Mouse (Mus musculus): ENCODE results near the gene Inpp1.

The Inpp1 gene

DNA sequence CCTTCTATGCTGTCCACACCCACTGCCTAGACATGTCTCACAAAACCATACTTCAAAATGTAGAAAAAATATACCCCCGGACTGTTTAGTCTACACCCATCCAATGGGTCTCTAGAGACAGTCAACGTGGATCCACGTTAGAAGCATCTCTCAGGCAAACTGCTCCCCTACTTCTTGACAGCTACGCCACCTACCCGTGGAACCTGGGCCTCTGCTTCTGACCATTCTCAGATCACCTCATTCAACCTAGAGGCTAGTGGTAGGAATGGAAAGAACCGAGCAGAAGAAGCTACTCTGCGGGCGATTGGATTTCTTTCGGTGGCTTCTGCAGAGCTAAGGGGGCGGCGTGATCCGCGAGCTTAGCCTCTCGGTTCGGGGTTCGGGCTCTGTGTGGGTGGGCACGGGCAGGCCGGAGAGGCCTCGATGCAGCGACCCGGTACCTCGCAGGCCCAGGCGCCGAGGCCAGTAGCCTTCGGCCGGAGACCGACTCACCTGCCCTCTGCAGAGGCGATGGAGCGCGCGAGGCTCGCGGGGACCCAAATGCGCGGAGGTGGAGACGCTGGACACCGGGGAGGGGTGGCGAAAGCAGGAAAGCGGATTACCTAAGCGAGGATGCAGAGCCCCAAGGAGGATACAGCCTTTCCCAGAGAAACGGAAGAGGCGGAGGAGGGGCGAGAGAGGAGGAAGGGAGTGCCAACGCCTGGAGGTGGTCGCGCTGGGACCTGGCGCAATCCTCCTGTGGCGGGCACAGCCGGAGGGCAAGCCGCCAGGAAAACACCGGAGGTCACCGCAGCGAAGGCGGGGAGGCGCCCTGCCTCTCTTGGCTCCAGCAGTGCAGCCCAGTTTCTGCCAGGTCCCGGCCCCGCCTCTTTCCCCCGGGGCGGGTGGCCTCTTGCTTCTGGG lies at the start of gene Inpp1:
Inpp1 (minus strand) TSS at position 779 of the 903 bp plus-strand sequence.
- peak; percentile 74 for DNase-seq (ENCODE audit: low spot score)

DNA sequence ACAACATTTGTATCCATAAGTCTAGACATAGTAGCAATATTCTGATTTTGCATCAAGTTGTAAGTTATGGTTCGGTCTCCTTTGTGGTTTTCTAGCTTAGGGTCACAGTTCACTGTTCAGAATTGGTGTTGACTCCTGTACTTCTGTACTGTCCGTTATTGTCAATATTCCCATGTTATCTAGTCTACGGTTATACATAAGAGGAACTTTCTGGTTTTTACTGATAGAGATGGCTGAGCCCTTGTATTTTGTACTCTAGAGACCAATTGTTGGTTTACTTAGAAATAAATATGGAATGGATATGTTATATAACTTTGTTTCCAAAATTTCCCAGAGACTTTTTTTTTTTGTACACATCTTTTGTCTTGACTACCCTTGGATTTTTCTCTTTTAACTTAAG lies 48.5 kb upstream of the Inpp1 start:
- DNase-seq (ENCODE audit: low spot score): no peak

DNA sequence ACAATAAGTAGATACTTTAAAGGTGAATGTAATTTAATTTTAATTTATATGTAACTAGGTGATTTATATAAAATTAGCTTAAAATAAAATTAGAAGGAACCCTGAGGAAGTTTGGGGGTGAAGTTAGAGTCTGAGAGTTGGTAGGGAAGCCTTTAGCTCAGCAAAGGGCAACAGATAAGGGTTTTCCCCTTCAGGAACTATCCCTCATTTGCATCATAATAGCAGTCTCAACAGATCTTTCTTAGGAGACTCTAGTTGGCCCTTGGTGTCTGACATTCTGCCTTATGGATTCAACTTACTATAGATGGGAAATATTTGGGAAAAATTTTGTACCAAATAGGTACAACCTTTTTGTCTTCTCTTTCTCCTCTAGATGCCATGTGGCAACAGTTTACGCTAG lies 46.7 kb upstream of the Inpp1 start:
- no peak for DNase-seq (ENCODE audit: low spot score)

DNA sequence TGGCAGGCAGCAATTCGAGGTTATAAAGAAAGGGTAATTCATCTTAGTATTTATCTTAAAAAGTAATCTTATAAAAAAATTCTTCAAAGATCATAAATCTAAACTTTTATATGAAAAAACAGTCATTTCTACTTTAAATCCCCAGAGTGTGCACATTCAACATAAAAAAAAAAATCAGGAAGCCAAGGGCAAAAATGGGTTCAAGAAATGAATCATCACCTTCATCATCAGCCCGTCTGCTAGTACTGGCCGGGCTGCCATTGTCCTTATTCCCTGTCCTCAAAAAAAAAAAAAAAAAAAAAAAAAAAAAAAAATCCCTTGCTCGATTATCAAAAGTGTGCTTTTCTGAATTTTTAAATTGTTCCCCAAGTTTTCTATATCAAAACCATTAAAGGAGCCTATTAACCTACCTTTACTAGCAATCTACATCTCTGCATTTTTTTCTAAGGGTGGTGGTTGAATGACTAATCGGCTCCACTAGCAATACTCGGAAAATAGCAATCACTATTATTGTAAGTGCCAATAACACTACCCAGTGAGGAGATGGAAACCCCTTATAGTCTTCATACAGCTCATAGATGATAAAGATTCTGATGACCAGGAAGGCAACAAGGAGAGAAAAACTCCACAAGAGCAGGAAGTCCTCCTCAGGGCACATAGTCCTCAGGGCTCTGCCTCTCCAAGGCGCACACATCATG lies 38.6 kb upstream of the Inpp1 start:
- no peak for DNase-seq (ENCODE audit: low spot score)

- peak; percentile 16 for DNase-seq (ENCODE audit: low spot score)
Observed at GRCm38 (mm10) chr1:52854029-52854428, 36.5 kb upstream of the Inpp1 start.

GRCm38 (mm10) chr1:52849422-52849821 lies 31.9 kb upstream of the Inpp1 start:
- no peak for DNase-seq (ENCODE audit: low spot score)

- no peak for DNase-seq (ENCODE audit: low spot score)
Observed at GRCm38 (mm10) chr1:52846556-52846955, 29.1 kb upstream of the Inpp1 start.

GRCm38 (mm10) chr1:52844782-52845665 lies 27.5 kb upstream of the Inpp1 start, which contains the start of gene Hibch:
TSS of gene Hibch (plus strand) at chr1:52844929.
- DNase-seq (ENCODE audit: low spot score): peak; percentile 94

- DNase-seq (ENCODE audit: low spot score): no peak
Observed at GRCm38 (mm10) chr1:52844354-52844753, 26.9 kb upstream of the Inpp1 start.

- no peak for DNase-seq (ENCODE audit: low spot score)
Observed at GRCm38 (mm10) chr1:52839099-52839498, 21.6 kb upstream of the Inpp1 start.

GRCm38 (mm10) chr1:52817813-52818147 lies 292 bp upstream of the Inpp1 start:
- DNase-seq (ENCODE audit: low spot score): no peak

DNA sequence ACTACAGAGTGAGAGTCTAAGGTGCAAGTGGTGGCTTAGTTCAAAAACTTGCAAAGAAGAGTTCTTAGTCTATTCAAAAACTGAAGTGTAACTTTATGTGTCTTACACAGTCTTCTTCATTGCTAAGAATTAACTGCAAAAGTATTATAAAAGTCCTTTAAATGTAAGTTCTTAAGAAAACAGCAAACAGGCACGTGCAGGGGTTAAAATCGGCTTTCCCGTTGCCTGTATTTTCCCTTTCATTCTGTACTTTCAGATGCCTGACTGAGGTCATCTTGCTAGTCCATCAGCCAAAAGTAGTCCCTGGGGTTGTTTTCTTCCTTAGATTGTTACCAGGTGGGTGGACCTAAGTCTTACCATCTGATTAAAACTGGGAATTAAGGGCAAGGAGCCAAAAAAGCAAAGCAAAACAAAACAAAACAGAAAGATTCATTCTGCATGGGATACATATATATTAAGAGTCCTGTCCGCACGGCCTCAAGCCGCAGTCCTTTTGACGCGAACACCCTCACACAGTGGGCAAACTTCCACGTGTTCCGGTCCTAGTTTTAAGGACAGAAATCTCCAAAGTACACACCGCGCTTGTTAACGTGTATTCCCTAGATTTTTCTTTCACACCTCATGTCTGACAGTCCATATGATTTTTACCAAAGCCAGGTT lies 1.1 kb downstream of the Inpp1 start:
- no peak for DNase-seq (ENCODE audit: low spot score)

DNA sequence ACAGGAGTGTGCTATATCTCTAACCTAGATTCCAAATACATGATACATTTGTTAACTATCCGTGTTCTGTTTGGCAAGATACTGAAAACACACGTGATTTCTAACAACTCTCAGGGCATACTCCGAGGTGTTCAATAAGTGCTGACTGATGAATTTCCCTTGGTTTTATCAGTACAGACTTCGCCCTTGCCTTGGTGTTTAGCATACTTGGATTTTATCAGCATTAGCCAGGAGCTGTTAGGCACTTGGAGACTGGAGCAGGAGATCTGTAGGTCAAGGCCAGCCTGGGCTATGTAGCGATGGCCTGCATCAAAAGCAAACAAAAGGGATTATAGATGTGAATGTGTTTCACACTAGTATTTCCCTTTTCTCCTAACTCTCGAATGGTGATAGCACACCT lies 9.0 kb downstream of the Inpp1 start:
- no peak for DNase-seq (ENCODE audit: low spot score)

GRCm38 (mm10) chr1:52805041-52805440 lies 12.4 kb downstream of the Inpp1 start:
- DNase-seq (ENCODE audit: low spot score): no peak

- DNase-seq (ENCODE audit: low spot score): no peak
Observed at GRCm38 (mm10) chr1:52802406-52802975, 15.0 kb downstream of the Inpp1 start.

- no peak for DNase-seq (ENCODE audit: low spot score)
Observed at GRCm38 (mm10) chr1:52801651-52802050, 15.8 kb downstream of the Inpp1 start.

DNA sequence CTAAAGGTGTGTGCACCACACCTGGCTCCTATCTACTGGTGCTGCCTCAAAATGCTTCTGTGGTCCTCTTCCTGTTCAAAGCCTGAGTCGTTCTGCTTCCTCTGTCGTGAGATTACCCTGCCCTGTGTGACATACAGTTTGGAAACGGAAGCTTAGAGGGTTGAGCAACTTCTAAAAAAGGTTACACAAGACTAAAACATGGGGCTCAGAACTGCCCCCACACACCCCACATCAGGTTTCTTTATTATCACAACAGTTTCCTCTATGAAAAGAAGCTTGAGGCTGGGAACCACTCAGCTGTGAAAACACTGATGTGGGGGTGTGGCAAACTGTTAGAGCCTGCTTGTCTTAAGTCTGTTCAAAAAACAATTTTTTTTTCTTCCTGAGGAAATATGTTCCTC lies 17.1 kb downstream of the Inpp1 start:
- DNase-seq (ENCODE audit: low spot score): no peak

DNA sequence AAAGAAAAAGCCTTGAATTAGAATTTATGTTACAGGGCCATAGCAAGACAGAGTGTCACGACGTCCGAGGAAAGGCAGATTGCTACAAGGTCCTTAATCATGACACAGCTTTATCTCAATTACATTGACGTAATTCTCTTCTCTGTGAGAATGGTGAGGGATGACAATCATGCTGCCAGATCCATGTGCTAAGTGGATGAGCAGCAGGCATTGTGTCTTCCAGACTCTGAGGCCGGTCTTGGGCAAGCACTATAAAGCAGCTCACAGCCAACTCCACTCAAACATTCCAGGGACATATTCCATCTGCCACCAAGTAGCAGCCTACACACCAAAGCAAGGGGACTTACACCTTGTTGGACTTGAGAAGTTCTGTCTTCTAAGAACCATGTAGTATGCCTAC lies 17.7 kb downstream of the Inpp1 start:
- no peak for DNase-seq (ENCODE audit: low spot score)

GRCm38 (mm10) chr1:52799056-52799726 lies 18.3 kb downstream of the Inpp1 start:
- DNase-seq (ENCODE audit: low spot score): no peak

DNA sequence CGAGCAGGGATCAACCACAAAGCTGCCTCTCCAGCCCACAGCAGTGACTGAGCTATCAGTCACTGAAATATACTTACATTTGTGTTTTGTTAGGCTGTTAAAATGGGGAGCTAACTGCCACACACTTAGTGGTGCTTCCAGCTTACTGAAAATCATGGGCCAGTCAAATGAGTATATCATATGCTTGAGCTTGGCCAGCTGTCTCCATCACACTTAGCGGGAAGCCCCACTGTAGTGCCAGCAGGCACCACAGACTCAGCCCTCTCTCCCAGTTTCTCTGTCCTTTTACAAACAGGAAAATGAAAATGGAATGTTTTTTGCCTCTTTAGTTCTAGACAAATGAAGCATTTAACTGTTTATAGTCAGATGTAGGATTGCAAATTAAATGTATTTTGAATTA lies 21.6 kb downstream of the Inpp1 start:
- DNase-seq (ENCODE audit: low spot score): no peak

DNA sequence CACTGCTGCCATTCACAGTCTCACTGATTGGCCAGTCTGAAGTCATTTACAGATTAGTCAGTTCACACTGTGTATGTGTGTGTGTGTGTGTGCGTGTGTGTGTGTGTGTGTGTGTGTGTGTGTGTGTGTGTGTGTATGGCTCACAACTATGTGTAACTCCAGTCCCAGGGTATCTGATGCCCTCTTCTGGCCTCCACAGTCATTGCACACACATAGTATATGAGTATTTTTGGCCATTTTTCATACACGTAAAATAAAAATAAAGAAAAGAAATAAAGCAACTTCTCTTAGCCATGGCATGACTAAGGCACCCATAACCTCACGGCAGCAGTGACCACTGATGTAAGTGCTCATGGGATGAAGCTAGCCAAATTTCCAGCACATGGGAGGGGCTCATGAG lies 23.8 kb downstream of the Inpp1 start:
- no peak for DNase-seq (ENCODE audit: low spot score)

All from ovary, postnatal 14 days (tissue).